Mouse (Mus musculus) monocyte, adult 2 months (primary cell): ENCODE results near the gene Itgam.
A peak's percentile ranks its signal among the peaks of the same experiment; 100 is the strongest.
"Not testable (repeated sequence)": the region's sequence is repeated elsewhere in the genome, so short reads cannot be mapped to it uniquely, and the experiment has no call there.

ENCODE experiments used
- DNase-seq, 2 experiments: peaks; one replicate each; pipeline ENCODE4 v3.0.0; 2022; ENCODE audit warnings: low spot score in 2 of 2, low read depth in 1 of 2

The Itgam gene

DNA sequence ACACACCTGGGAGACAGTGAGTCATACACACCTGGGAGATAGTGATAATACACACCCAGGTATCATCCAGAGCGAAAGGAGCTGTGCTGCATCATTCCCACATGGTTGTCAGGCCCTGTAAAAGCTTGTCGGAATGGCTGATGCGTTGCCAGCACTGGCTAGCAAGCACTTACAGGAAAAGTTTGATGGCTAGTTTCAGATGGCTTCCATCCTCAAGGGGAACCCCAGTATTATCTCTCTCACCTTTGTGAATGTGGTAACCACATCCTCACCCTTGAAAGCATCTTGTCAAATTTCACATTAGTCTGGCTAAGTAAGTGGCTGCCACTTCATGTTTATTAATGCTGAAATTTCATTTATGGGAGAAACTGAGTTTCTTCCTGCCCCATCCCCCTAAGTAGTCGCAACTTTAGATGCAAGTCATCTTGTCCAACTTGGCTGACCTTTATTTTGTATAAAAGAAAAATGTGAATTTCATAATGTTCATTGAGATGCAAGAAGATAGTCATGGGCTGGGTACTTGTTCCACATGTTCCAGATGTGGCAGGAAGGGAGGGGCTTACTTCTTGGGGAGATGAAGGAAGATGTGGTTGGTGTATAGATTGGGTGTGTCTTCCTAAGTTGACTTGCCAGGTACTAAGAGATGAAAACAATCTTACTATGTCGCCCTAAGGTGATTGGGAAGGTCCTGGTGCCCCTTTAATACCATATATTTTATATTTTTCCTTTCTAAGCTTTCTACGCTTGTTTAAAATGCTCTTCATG, 57.5 kb downstream of the Itgam start:
- DNase-seq: no peak

DNA sequence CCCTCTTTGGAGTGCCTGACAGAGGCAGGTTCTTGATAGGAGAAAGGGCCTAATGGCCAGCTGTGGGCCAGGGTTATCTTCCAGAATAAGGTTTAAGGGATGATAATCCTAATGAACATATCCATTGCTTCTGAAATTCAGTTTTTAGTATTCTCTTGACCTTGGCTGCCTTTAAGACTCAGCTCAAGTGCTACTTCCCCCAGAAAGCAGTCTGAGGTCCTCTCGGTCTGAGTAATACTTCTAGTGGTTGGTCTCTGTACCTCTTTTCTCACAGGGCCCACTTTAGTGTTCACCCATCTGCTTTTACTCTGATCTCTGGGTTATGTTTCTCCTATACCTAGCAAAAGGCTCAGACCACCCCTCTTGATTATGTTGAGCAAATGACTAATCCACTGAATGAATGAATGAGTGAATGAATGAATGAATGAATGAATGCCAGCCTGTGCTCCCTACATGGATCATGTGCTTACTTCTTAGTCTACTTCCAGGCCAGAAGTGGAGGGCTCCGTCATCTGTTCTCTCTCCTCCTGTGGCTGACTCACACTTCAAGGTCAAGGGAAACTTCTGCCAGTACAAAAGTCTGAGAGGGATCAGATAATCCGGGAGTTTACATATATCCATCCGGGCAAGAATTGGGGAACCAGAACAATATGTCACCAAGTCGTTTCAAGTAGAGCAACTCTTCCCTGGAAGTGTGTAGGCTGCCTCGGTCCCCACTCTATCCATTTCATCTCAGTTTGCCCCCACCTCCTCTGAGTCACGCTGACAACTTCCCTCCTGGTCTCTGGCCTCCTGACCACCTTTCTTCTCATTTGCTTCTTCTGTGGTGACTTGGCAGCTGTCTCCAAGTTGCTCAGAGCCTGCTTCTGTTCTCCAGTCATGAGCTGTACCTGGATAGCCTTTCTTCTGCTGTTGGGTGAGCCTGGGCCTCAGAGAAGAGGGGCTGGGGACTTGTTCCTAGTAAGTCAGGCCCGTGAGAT, 66.6 kb downstream of the Itgam start, which contains the start of gene Itgax:
TSS of gene Itgax (plus strand) at position 807 of the 980 bp plus-strand sequence.
- DNase-seq: peak in 1 of 2 experiments; percentile 33

DNA sequence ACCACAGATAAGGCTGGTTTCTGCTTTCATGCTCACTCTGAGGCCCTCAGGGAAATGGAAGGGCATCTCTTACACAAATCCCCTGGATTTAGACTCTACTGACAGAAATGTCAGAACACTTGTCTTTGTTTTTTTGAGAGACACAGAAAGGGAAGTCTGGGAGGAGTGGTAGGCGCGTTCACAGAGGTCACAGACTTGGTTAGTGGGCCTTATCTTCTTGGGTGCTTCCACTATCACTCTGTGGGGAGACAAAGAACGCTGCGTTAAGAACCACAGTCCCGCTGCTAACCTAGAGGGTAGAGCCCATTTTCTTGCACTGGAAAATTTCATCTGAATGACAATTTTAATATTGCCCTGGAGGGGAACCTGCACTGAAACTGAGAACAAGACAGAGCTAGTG, 69.7 kb downstream of the Itgam start:
- no peak for DNase-seq

DNA sequence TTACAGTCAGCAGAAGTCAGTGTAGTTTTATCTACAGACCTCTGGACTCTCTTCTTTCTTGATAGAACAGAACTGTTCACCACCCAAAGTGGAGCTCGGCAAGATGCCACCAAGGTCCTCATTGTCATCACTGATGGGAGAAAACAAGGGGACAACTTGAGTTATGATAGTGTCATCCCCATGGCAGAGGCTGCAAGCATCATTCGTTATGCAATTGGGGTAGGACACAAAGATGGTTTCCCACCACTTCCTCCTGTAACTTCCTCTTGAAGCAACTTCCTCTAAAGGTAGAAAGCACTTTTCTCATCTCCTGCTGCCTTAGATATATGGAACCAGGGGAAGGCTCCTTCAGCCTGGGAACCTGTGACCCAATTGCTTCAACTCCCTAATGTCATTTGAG, 71.2 kb downstream of the Itgam start:
- peak; percentile 33 to 43 for DNase-seq

DNA sequence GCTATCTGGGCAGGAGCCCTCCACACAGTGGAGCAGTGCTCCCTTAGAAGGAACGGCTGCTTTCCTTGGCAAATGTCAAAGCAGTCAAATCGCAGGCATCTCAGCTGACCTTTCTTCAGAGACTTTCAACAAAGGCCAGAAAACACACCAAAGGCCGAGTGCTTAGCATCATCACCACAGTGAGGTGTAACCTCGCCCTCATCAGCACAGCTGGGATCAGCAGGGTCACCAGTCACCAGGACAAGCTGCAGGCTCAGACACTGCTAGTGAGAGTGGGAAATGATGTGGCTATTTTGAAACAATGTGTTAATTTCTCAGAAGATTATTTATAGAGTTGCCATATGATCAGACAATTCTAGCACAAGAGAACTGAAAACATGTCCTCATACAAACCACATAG, 74.5 kb downstream of the Itgam start:
- peak in 1 of 2 experiments; percentile 29 for DNase-seq

DNA sequence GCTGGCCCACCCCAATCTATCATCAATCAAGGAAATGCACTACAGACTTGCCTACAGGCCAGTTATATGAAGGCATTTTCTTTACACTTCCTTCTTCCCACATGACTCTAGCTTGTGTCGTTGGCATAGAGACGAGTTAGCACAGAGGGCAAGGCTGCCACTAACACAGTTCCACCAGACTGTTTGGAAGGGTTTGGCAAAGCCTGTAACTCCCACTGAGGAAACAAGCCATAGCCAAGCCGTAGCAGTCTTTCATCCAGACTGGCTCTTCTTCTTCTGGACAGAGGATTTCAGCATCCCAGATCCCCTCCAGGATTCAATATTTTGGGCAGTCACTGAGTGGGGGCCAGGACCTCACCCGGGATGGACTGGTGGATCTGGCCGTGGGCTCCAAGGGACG, 77.2 kb downstream of the Itgam start:
- DNase-seq: no peak

DNA sequence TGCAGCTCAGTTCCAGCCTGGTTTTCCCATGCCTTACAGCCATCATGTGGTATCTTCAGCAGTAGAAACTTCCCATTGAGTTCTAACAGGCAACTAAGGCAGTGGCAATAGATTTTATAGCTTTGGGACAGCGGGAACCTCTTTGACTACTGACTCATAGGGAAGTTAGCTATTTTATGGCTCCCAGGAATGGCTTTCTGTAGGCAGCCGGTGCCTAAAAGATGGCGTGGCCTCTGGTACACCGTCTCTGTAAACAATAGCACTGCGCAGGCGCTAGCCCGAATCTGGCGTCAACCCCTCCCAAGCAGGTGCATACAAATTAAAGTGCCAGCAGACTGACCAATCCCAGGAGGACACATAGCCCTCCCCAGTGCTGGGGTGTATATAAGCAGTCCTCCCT, 88.5 kb downstream of the Itgam start:
- DNase-seq: no peak

DNA sequence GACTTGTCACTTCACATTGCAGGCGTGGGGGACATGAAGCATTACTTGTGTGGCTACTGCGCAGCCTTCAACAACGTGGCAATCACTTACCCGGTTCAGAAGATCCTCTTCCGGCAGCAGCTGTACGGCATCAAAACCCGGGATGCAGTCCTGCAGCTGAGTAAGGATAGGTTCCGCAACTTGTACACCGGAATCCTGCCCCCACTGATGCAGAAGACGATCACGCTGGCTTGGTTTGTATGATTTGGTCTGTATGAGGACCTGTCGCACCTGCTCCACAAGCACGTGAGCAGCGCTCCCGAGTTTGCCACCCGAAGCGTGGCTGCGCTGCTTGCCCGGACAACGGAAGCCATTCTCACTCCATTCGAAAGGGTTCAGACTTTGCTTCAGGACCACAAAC, 91.6 kb downstream of the Itgam start, which contains the start of gene Itgad:
TSS of gene Itgad (plus strand) at position 301 of the 400 bp plus-strand sequence.
- DNase-seq: no peak

DNA sequence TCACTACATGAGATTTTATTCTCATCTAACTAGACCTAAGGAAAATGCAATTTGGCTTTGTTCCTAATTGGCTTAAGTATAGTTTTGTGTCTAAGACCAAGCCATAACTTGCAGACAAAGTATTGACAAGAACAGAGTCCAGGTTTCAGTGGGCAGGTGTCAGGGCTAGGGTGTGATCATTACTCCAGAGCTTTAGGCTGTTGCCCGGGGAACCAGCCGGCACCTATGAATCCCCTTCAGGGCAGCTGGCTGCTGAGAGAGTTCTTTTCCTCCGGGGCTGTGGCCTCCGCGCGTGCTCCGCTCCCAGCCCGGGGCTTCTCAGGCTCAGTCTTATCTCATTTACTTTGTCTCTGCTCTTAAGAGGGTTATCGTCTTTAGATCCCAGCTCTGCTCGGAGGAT, 92.5 kb downstream of the Itgam start:
- DNase-seq: no peak

DNA sequence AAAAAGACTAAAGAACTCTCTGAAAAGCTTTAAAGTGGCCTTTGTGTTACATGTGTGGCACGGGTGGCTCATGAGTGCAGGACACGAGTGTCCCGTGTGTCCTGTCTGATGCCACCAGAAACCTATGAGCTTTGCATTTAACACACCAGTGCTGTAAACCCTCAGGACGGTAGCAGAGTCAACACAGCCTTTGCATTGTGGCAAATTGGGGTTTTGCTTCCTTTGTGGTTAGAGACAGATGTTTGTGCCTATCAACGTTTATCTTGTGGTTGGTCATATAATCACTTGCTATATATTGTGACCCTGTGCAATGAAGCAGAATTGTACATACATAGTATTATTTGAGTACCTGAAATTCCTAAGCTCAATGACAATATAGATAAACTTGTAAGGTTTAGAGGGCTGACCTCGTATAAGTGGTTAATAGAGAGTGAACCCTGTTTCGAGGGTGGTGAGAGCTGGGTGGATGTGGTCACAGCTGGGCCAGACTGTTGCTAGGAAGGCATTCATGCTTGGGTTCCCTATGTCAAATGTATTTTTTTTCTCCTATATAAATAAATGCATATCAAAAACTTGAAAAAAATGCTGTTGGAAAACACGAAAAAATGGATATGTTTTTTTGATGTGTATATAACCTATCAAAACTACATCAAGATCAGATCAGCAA, 96.4 kb downstream of the Itgam start:
- DNase-seq: not testable (repeated sequence)

DNA sequence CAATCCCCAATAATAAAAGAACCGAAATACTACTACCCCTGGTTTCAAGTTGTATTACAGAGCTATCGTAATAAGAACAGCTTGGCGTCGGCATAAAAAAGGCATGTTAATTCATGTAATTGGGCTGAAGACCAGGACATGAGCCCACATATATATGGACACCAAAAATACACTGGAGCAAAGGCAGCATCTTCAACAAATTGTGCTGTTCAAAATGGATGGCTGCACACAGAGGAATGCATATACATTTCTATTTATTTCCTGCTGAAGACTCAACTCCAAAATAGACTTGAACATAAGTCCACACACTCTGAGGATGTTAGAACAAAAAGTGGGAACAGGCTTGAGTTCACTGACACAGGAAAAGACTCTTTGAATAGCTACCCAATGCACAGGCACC, 101.6 kb downstream of the Itgam start:
- no peak for DNase-seq

DNA sequence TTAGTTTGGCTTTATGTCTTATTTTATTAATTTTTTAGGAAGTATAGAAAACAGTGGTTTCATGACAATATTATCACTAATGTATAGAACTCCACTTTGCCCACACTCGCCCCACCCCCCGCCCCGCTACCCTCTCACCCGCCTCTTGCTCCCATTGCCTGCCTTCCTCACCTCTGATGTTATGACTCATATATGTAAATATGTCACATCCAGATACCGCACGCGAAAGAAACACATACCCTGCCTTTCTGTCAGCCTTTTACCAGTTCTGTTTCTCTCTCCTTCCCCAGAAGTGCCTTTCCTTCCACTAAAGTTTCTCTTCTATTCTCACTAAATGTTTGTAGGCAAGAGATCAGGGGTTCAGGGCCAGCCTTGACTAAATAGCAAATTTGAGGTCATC, 104.0 kb downstream of the Itgam start:
- no peak for DNase-seq
